Comparison of ENCODE assay signal across 10 mouse cellular contexts in genomic region chr5:90383080-90383479, GRCm38 (mm10). TPM values are rescaled to one million over a fixed set of nuclear protein-coding genes. Genes with fewer than 3 reads are reported as not detected.
DNase-seq lines count a peak whose midpoint lies in the region; ATAC-seq and TF ChIP-seq lines count a peak whose summit lies in the region.
"Had no signal": no experiment of that assay in that cellular context is flagged by ENCODE, and none has a peak within 500 bp of the region (broad histone marks: within the 10 kb centered on the region; RNA-seq: fewer than 3 reads in every experiment).

No protein-coding gene starts in this region.

- H3K36me3 ChIP-seq in neural tube, embryonic 15.5 days = no peaks in the 10 kb centered on the region
- H3K36me3 ChIP-seq: hindbrain, embryonic 15.5 days; midbrain, embryonic 12.5 days had no signal

- H3K4me3 ChIP-seq in bone marrow, adult 2 months (replicated peaks; ENCODE audit: control insufficient read depth, low read depth, low read length) = no peak overlapping the region
- no peak overlapping the region for H3K4me3 ChIP-seq in neural tube, embryonic 15.5 days (replicated peaks)
- H3K4me3 ChIP-seq: hindbrain, embryonic 15.5 days; midbrain, embryonic 12.5 days had no signal

- no peaks in the 10 kb centered on the region for H3K27me3 ChIP-seq in neural tube, embryonic 15.5 days (replicated peaks)
- H3K27me3 ChIP-seq: hindbrain, embryonic 15.5 days; midbrain, embryonic 12.5 days had no signal

- peak; percentile 24; the same call in 1 of the 2 replicates for TF ChIP-seq CTCF in bone marrow, adult 2 months (IDR thresholded peaks at IDR 0.05; ENCODE audit: control insufficient read depth, insufficient read depth, low read length)

- DNase-seq in embryo, embryonic 10.5 days (ENCODE audit: low spot score) = peak; percentile 18
- no peak for DNase-seq in embryo, embryonic 9.5 days (ENCODE audit: extremely low spot score)
- peak; percentile 74 for DNase-seq in CD4-positive, CD25-positive, alpha-beta regulatory T cell, adult 2 months (ENCODE audit: low read depth, low spot score)
- peak; percentile 42 for DNase-seq in lung, postnatal 25 days (ENCODE audit: low spot score)
- DNase-seq in layer of hippocampus, adult 9-10 months (ENCODE audit: low spot score) = no peak
- no peak for DNase-seq in left cerebral cortex, adult 9 months (ENCODE audit: low spot score in 2 of 2)

- ATAC-seq in neural tube, embryonic 15.5 days (ENCODE audit: low FRiP score) = no peak

- H3K4me1 ChIP-seq in bone marrow, adult 2 months (ENCODE audit: control insufficient read depth, insufficient read depth, low read length) = no peaks in the 10 kb centered on the region
- H3K4me1 ChIP-seq in neural tube, embryonic 15.5 days = no peaks in the 10 kb centered on the region
- H3K4me1 ChIP-seq: hindbrain, embryonic 15.5 days; midbrain, embryonic 12.5 days had no signal

- no peak for TF ChIP-seq POLR2A in bone marrow, adult 2 months (IDR thresholded peaks at IDR 0.05; ENCODE audit: borderline replicate concordance, control insufficient read depth, low read depth, low read length)

- no peak overlapping the region for H3K9ac ChIP-seq in neural tube, embryonic 15.5 days (replicated peaks)
- H3K9ac ChIP-seq: hindbrain, embryonic 15.5 days; midbrain, embryonic 12.5 days had no signal

- no peak overlapping the region for H3K4me2 ChIP-seq in neural tube, embryonic 15.5 days
- H3K4me2 ChIP-seq: hindbrain, embryonic 15.5 days; midbrain, embryonic 12.5 days had no signal

- no peak overlapping the region for H3K27ac ChIP-seq in bone marrow, adult 2 months (ENCODE audit: control insufficient read depth, insufficient read depth, low read depth, low read length, poor library complexity)
- H3K27ac ChIP-seq in neural tube, embryonic 15.5 days (replicated peaks) = no peak overlapping the region
- H3K27ac ChIP-seq: hindbrain, embryonic 15.5 days; midbrain, embryonic 12.5 days had no signal

- no peaks in the 10 kb centered on the region for H3K9me3 ChIP-seq in neural tube, embryonic 15.5 days (replicated peaks)
- H3K9me3 ChIP-seq: hindbrain, embryonic 15.5 days; midbrain, embryonic 12.5 days had no signal

- WGBS in bone marrow, adult 2 months = 30% methylated on average over 1 of the region's 1 CpGs
- 48% methylated on average over 1 of the region's 1 CpGs for WGBS in neural tube, embryonic 15.5 days

RNA-seq across cellular contexts. Expression of gene Gm9958, which starts 16.1 kb away (rescaled TPM):
- 1.3 and 2.0 TPM in 2 replicates for polyA plus RNA-seq in bone marrow, adult 2 months (2011; ENCODE audit: insufficient read depth, insufficient read length, low replicate concordance, missing spikeins)
- polyA plus RNA-seq in neural tube, embryonic 15.5 days (2015; fragmentation: Nextera tagmentation; extraction: Ambion mirVana) = 3.8 and 4.3 TPM in 2 replicates

RNA-seq across cellular contexts. Expression of gene Ankrd17, which starts 16.7 kb away (rescaled TPM):
- 19.6 and 31.0 TPM in 2 replicates for polyA plus RNA-seq in bone marrow, adult 2 months (2011; ENCODE audit: insufficient read depth, insufficient read length, low replicate concordance, missing spikeins)
- 25.8 and 27.3 TPM in 2 replicates for polyA plus RNA-seq in neural tube, embryonic 15.5 days (2015; fragmentation: Nextera tagmentation; extraction: Ambion mirVana)

Comparison
In these comparisons a context has a peak if more than half of its experiments do, and no peak if none do; other contexts are left out.
1. DNase-seq: peak in embryo, embryonic 10.5 days (single experiment), CD4-positive, CD25-positive, alpha-beta regulatory T cell, adult 2 months (single experiment) and lung, postnatal 25 days (single experiment); none in embryo, embryonic 9.5 days (single experiment), layer of hippocampus, adult 9-10 months (single experiment) and left cerebral cortex, adult 9 months (0 of 2).